Mouse (Mus musculus) hindbrain, embryonic 10.5 days (tissue): ENCODE data around the gene Gm10439. TPM values are rescaled to one million over a fixed set of nuclear protein-coding genes. Genes with fewer than 3 reads are reported as not detected.
"Not testable (repeated sequence)": the region's sequence is repeated elsewhere in the genome, so short reads cannot be mapped to it uniquely, and the experiment has no call there.

Experiments used
- DNase-seq: peaks from one replicate; pipeline ENCODE4 v3.0.0-alpha.2; 2017; ENCODE audit warnings: low spot score
- H3K27ac ChIP-seq: fragments of 300-500 bp; sonication (generic); 2 replicates; pipeline ENCODE4 v1.5.1; 2016; ENCODE audit warnings: mild to moderate bottlenecking, moderate library complexity
- H3K27me3 ChIP-seq: fragments of 300-500 bp; sonication (generic); 2 replicates; pipeline ENCODE4 v1.6.1; 2016; ENCODE audit warnings: mild to moderate bottlenecking; ENCODE audit not compliant: poor library complexity, insufficient read depth, severe bottlenecking
- H3K36me3 ChIP-seq: fragments of 300-500 bp; sonication (generic); 2 replicates; pipeline ENCODE4 v1.6.1; 2016; ENCODE audit warnings: mild to moderate bottlenecking, moderate library complexity
- H3K4me1 ChIP-seq: fragments of 300-500 bp; sonication (generic); replicated peaks from 2 replicates; pipeline ENCODE4 v1.6.1; 2016; ENCODE audit warnings: mild to moderate bottlenecking
- H3K4me3 ChIP-seq: fragments of 300-500 bp; sonication (generic); 2 replicates; pipeline ENCODE4 v1.5.1; 2016; ENCODE audit warnings: mild to moderate bottlenecking, moderate library complexity
- H3K9me3 ChIP-seq: fragments of 300-500 bp; sonication (generic); 2 replicates; pipeline ENCODE4 v1.6.1; 2016; ENCODE audit warnings: mild to moderate bottlenecking, moderate library complexity
- WGBS: fragments of 180-500 bp; shearing (Covaris S2); methylation state at CpG from one replicate; pipeline ENCODE4 v1.1.7; 2016; 5-methylcytosine and 5-hydroxymethylcytosine counted together
- polyA plus RNA-seq: library from polyadenylated mRNA; unstranded; fragments of >200 nt; fragmentation: Nextera tagmentation; extraction: Ambion mirVana; gene quantifications from 2 replicates; pipeline ENCODE4 v1.2.1, GENCODE M21; 2016

The Gm10439 gene
- polyA plus RNA-seq: not detected in 2 replicates

GRCm38 (mm10) chrX:149594270-149594669 lies at the start of gene Gm10439:
Gene Gm10439 (plus strand): TSS chrX:149594570.
- not testable (repeated sequence) for H3K27ac ChIP-seq, H3K4me1 ChIP-seq, H3K4me3 ChIP-seq, H3K27me3 ChIP-seq, H3K9me3 ChIP-seq, DNase-seq, H3K36me3 ChIP-seq
- no CpG with 5 or more reads among the region's 6 CpGs for WGBS

Other genes with a start within 250 kb of the Gm10439 start
- gene Gm15085, start 147.0 kb upstream of the Gm10439 start, polyA plus RNA-seq: not detected in 2 replicates
- not detected in 2 replicates for gene Gm15097, start 189.9 kb downstream of the Gm10439 start, polyA plus RNA-seq